Mouse (Mus musculus) embryo, embryonic 11 days (tissue): ENCODE results near the gene 4930503B20Rik.

Experiments
- DNase-seq: peaks from one replicate; pipeline ENCODE4 v3.0.0-alpha.2; 2015

Gene 4930503B20Rik

DNA sequence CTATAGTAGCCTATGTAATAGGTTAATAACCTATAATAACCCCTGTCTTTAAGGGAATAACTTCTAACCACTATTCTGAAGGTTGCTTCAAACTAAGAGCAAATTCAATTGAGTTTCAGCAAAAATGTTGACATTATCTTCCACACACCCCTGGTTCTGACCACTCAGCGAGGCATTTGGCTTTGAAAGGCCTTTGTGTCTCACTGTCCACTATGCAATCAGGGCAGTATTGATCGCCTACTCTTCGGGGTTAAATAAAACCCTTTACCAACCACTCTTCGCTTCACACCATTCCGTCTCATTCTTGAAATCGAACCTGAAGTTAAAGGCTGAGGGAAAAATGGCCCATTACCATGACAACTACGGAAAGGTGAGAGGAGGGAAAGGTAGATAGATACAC is 54.3 kb downstream of the 4930503B20Rik start:
- DNase-seq = no peak

DNA sequence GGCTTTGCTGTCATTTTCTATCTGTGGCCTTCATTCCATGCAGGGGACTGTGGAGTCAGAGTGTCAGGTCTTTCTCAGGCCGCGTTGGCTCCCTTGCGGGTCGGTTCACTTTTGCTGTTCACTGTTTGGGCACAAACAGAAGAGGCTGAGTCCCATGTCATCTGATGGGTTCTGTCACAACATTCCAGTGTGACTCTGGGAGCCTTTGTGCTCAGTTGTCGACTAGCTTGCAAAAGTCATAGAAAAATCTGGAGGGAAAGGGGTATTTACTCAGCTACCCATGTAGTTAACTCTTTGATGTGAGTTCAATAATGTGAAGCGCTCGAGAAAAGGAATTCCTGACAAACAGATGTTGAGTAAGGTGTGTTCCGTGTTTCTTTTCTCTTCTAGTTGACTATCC is 54.7 kb downstream of the 4930503B20Rik start:
- no peak for DNase-seq

DNA sequence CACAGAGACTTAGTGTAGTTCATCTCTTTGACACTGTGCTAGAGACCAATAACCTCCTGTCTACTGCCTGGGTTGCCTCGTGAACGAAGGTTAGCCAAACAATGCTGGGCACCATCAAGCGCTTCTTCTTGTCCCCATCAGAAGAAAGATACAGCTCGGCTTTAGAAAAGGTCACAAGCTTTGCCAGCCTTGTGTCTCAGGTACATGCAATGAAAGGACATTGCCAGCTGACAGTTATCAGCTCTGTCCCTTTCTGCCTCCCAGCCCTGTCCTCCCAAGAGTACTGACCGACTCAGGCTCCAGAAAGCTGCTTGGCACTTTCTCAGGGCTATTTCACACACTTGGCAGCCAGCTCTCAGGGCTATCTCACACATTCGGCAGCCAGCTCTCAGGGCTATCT is 55.7 kb downstream of the 4930503B20Rik start:
- no peak for DNase-seq
